Mouse (Mus musculus): Measurements from ENCODE around the gene Rapgef4.

DNA sequence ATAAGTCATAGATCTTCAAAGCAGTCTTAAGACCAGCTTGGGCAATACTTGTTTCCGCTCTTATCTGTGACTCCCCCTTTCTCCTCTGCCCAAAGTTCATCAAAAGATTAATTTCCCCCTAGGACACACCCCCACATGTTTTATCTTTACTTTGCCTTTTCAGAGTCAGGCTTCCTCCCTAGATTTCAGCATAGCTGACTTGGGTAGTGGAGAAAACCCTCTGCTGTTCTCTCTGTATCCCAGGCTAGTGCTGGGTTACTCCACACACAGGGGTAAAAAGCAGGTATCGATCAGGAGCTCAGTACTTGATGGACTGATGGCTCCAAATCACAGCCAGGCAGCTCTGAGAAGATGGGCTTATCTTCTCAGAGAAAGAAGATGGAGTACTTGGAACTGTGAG lies 109.0 kb downstream of the Rapgef4 start:
- TF ChIP-seq ZNF384 (IDR thresholded peaks at IDR 0.05; ENCODE audit: low read depth, low read length) (no peak), MAFK (IDR thresholded peaks at IDR 0.05; ENCODE audit: insufficient read depth, low read depth, low read length) (no peak), ZC3H11A (IDR thresholded peaks at IDR 0.05; ENCODE audit: borderline replicate concordance, low read depth, low read length) (no peak), HCFC1 (IDR thresholded peaks at IDR 0.05; ENCODE audit: borderline replicate concordance, insufficient read depth, low read length) (no peak)

All from ES-E14 (cell line).